Mouse (Mus musculus) mouse trophoblast stem cell (cell line): ENCODE measurements around the gene Psmb10.
"Not testable (repeated sequence)": the region's sequence is repeated elsewhere in the genome, so short reads cannot be mapped to it uniquely, and the experiment has no call there.

Experiments used
- in situ Hi-C, 2 experiments: fragments of 300-500 bp; cut with MseI, MboI; formaldehyde crosslinking; loops; 2 replicates in 1 of 2; 3 replicates in 1 of 2; pipeline ENCODE4 v1.15.1; 2025

Psmb10 gene

DNA sequence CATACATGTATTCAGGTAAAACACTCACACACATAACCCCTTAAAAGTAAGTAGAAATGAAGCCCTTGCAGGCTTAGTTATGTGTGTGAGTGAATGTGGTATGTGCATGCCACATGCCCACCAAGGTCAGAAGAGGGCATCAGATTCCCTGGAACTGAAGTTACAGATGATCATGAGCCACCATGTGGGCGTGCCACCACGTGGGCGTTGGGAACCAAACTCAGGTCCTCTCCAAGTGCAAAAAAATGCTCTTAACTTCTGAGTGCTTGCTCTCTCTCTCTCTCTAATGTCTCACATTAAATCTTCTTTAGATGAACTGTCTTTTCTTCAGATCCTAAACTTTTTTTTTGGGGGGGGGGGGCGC, at the start of gene Psmb10:
TSS of gene Psmb10 (minus strand) at position 139 of the 364 bp plus-strand sequence.
- in situ Hi-C loops: no loop called here

DNA sequence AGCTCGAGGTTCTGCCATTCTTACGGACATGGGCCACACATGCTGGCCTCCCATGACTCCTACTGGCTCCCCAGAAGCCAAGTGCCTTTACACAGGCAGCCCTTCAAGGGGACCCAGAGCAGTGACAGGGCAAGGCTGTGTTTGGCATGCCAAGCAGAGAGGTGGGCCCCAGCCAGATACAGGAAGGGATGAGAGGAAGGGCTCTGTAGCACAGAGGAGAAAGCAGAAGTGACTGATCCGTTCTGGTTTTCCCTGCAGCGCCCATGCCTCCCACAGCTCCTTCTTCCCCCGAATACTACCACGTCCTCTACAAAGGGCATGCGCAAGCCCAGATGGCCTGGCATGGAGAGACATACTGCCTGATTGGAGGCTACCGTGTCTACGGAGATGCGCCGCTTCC, 45.2 kb upstream of the Psmb10 start:
- in situ Hi-C loops: not testable (repeated sequence)

DNA sequence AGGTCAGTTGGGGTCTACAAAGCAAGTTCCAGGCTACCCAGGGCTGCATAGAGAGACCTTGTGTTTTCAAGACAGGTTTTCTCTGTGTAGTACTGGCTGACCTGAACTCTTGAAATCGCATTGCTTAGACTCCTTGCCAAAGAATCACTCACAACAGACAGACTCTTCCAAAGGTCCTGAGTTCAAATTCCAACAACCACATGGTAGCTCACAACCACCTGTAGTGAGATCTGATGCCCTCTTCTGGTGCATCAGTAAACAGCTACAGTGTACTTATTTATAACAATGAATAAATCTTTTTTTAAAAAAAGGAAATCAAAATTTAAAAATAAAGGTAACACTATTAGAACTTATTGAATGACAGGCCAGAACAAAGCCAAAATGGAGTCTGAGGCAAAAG, 42.9 kb upstream of the Psmb10 start:
- in situ Hi-C loops: no loop called here

DNA sequence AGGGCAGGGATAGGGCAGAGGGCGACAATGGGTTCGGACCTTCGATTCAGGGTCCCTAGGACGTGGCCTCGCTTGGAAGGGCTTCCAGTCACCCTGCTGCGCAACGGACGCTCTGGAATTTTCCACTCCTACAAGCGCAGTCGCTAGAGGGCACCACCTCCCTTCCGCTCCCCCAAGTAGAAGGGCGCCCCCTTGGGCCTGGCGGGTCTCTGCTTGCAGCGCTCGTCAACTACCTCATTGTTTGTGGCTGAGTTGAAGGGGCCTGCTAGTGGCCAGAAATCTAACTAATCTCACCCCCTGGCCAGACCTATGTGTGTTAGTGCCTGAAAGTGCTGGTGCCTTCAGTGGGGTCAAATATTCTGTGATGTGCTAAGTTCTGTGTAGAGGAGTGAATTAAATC, 41.1 kb upstream of the Psmb10 start, which contains the start of gene Dpep3:
TSS of gene Dpep3 (minus strand) at position 105 of the 400 bp plus-strand sequence.
- in situ Hi-C loops: no loop called here

GRCm38 (mm10) chr8:105975363-105975762, 37.1 kb upstream of the Psmb10 start:
- in situ Hi-C loops: no loop called here

DNA sequence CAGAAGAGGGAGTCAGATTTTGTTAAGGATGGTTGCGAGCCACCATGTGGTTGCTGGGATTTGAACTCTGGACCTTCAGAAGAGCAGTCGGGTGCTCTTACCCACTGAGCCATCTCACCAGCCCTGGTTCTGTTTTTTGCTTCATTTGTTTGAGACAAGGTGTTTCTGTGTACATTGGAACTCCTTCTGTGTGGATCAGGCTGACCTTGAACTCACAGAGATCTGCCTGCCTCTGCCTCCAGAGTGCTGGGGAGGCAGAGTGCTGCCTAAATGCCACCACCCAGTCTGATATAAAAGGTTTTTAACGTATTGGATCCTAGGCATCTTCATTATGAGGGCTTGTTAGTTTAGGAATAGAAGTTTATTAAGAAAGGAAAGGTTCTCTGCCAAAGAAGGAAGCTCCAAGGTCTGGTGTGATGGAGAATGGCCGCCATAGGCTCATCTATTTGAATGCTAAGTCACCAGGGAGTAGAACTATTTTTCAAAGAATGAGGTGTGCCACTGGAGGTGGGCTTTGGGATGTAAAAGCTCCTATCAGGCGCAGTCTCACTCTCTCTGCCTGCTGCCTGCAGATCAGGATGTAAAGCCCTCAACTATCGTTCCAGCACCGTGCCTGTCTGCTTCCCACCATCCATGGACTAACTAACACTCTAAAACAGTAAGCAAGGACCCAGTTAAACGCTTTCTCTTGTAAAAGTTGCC, 32.9 kb upstream of the Psmb10 start:
- in situ Hi-C loops: no loop called here

- in situ Hi-C loops: no loop called here
Measured at GRCm38 (mm10) chr8:105969367-105969766, 31.1 kb upstream of the Psmb10 start.

DNA sequence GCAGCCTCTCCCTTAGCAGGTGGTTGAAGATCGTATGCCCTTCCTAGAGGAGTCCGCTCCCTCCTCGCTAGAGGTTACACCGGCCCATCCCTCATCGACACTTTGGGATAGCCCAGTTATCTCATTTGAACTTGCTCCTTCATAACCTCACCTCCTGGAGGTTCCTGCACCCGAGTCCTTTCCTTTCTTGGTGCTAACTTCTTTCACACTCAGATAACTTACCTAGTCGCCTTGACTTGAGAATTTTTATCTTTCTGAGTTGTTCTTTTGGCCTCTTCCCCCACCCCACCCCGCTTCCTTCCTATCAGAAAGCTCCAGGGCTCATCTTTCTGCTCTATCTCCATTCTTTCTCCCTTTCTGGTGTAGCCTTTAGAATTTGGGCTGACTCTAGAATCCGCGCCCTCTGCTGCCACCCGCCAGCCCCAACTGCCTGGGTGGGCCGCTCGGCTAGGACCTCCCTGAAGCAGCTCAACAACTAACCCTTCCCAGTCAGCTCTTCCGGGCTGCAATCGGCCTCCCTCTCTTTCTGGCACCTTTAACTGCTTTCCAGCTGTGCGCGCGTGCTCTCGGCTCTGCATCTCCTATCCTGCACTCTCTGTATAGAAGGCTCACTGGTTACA, 28.6 kb upstream of the Psmb10 start:
- in situ Hi-C loops: no loop called here

- in situ Hi-C loops: no loop called here
Measured at GRCm38 (mm10) chr8:105965905-105966341, 27.7 kb upstream of the Psmb10 start, which contains the start of gene Slc12a4. Gene Slc12a4 (minus strand): TSS chr8:105966097.

- in situ Hi-C loops: no loop called here
Measured at GRCm38 (mm10) chr8:105965266-105965904, 27.1 kb upstream of the Psmb10 start.

GRCm38 (mm10) chr8:105964506-105965265, 26.4 kb upstream of the Psmb10 start:
- in situ Hi-C loops: no loop called here

DNA sequence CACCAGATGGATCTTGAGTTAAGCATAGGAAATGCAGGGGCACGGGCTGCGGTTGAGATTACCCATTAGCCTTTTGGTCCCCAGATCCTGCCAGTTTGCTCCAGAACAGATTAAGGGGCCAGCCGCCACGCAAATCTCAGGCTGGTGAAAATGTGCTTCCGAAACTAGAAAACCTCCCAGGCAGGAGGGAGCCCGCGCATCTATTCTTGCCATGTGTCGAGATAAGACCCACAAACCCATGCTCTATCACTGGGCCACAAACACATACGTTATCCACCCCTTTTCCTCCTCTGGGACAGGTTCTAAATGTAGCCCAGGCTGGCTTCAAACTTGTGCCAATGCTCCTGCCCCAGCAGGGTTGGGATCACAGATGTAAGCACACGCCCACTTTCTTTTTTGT, 23.3 kb upstream of the Psmb10 start:
- in situ Hi-C loops: no loop called here

DNA sequence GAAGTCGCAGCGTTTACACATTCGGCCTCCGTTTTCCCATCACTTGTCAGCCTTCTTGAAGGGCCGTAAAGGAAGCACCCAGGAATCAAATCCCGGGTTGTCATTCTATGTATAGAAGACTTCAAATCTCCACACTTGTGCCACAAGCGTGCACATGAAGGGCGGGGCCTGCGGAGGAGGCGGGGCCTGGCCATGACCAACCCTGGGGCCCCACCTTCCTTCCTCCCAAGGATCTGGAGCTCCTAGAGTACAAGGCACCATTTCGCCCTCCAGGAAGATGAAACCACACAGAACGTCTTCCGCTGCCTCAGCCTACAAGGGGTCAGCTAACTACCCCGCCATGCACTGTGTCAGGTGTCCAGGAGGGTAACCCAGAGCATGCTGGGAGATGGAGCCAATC, 22.9 kb upstream of the Psmb10 start:
- in situ Hi-C loops: no loop called here

DNA sequence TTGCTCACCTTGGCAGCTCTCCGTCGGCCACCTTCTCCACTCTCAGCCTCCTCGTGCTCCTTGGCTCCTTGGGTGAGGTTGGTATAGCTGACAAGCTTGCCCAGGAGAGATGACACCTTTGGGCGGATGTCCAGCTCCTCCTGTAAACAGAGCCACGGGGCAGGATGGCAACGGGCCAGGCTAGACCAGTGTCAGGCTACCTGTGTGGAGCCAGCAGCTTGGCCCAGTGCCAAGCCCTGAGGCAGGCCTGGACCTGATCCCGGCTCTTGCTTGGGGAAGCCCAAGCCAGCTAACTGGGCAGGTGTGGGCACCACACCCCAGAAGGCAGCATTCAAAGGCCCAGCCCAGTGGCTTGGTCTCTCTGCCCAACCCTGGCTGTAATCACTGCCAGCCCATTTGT, 21.1 kb upstream of the Psmb10 start:
- in situ Hi-C loops: no loop called here

GRCm38 (mm10) chr8:105957813-105958212, 19.6 kb upstream of the Psmb10 start:
- in situ Hi-C loops: no loop called here

DNA sequence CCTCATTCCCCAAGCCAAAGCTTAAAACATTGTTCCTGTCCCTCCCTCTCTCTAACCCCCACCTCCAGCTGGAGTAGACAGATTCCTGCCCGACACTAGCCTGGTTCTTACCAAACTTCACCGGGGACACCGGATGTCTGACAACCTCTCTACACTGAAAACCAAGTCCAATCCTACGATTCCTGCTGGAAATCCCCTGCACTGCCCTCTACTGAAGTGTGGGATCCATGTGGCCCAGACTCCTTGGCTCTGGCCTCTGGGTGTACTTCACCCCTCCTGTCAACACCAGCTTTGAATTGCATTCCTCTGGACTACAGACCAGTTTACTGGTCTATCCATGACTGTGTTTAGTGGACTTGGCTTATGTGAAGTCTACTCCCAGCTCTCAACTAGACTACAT, 18.3 kb upstream of the Psmb10 start:
- in situ Hi-C loops: no loop called here

GRCm38 (mm10) chr8:105951057-105951659, 12.9 kb upstream of the Psmb10 start:
- in situ Hi-C loops: no loop called here

GRCm38 (mm10) chr8:105949350-105949749, 11.1 kb upstream of the Psmb10 start:
- in situ Hi-C loops: no loop called here

GRCm38 (mm10) chr8:105943321-105943739, 5.1 kb upstream of the Psmb10 start, which contains the start of gene Lcat:
Gene Lcat (minus strand): TSS chr8:105943382.
- in situ Hi-C loops: no loop called here

DNA sequence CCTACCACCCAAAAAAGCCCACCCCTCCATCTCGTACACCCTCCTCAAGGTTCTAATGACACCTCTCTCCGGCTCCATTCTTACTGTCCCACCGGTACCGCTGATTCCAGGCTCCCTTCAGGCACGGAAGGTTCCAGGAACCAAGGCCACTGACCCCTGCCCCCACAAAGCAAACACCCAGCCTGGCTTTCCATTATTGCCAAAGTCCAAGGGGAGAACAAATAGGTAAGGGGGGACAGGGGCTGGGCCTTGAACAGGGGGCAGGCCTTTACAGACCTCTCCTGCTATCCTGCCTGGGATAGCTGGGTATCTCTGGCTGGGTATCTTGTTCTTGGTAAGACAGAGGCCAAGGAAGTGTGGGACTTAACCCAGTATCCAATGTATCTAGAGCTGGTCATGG, 4.3 kb upstream of the Psmb10 start:
- in situ Hi-C loops: no loop called here

- in situ Hi-C loops: no loop called here
Measured at GRCm38 (mm10) chr8:105942026-105942425, 3.8 kb upstream of the Psmb10 start.
